Mouse (Mus musculus) MEL (cell line): ENCODE measurements at regions not wholly inside any gene's neighbourhood (a gene's known extent, or its start where the extent isn't known, plus 50 kb on each side); places are given as distances from the start of the nearest gene placed in this dataset.

Experiments used
- DNase-seq: peaks from one replicate; pipeline ENCODE4 v3.0.0; 2011; ENCODE audit warnings: low read depth, low spot score
- H3K27ac ChIP-seq: 2 replicates; pipeline ENCODE4 v1.5.1; 2012; ENCODE audit warnings: low read depth, mild to moderate bottlenecking, control low read depth, low read length, moderate library complexity; ENCODE audit not compliant: control insufficient read depth
- H3K27me3 ChIP-seq, 2 experiments: fragments of 150-350 bp in 1 of 2; sonication (generic) in 1 of 2; 2 replicates each; pipeline ENCODE4 v1.6.1; 2012; ENCODE audit warnings: low read length in 2 of 2, mild to moderate bottlenecking in 2 of 2, improper control_type of control experiment in 1 of 2, moderate library complexity in 1 of 2; ENCODE audit not compliant: insufficient read depth in 2 of 2, control insufficient read depth in 1 of 2
- H3K36me3 ChIP-seq, 2 experiments: 2 replicates each; pipeline ENCODE4 v1.6.1; 2012 to 2014; ENCODE audit warnings: low read length in 2 of 2, improper control_type of control experiment in 1 of 2, inconsistent platforms in 1 of 2, mild to moderate bottlenecking in 1 of 2; ENCODE audit not compliant: insufficient read depth in 2 of 2, control insufficient read depth in 1 of 2
- H3K4me1 ChIP-seq, 2 experiments: fragments of 150-350 bp in 1 of 2; sonication (generic) in 1 of 2; 2 replicates each; pipeline ENCODE4 v1.6.1; 2012; ENCODE audit warnings: low read length in 2 of 2, improper control_type of control experiment in 1 of 2, mild to moderate bottlenecking in 1 of 2; ENCODE audit not compliant: insufficient read depth in 2 of 2, control insufficient read depth in 1 of 2
- H3K4me3 ChIP-seq, 2 experiments: fragments of 150-350 bp in 1 of 2; sonication (generic) in 1 of 2; 2 replicates each; pipeline ENCODE4 v1.5.1; 2012; ENCODE audit warnings: low read depth in 2 of 2, low read length in 2 of 2, mild to moderate bottlenecking in 2 of 2, moderate library complexity in 2 of 2, control low read depth in 1 of 2, improper control_type of control experiment in 1 of 2; ENCODE audit not compliant: control insufficient read depth in 1 of 2, insufficient read depth in 1 of 2
- H3K79me2 ChIP-seq: 2 replicates; pipeline ENCODE4 v1.6.1; 2012; ENCODE audit warnings: mild to moderate bottlenecking, low read length, moderate library complexity; ENCODE audit not compliant: control insufficient read depth, poor library complexity, insufficient read depth
- H3K9ac ChIP-seq: 2 replicates; pipeline ENCODE4 v1.6.1; 2012; ENCODE audit warnings: low read depth, mild to moderate bottlenecking, control low read depth, low read length, moderate library complexity; ENCODE audit not compliant: control insufficient read depth, poor library complexity, severe bottlenecking
- H3K9me3 ChIP-seq: fragments of 150-350 bp; sonication (generic); replicated peaks from 2 replicates; pipeline ENCODE4 v1.6.1; 2012; ENCODE audit warnings: mild to moderate bottlenecking, low read length, improper control_type of control experiment, moderate library complexity; ENCODE audit not compliant: insufficient read depth
- BHLHE40 ChIP-seq: IDR thresholded peaks from 2 replicates; pipeline ENCODE4 v1.6.1; 2012; ENCODE audit warnings: low read depth, mild to moderate bottlenecking, inconsistent platforms, low read length, improper control_type of control experiment, borderline replicate concordance
- CHD2 ChIP-seq: IDR thresholded peaks from 2 replicates; pipeline ENCODE4 v1.6.1; 2011; ENCODE audit warnings: low read length, improper control_type of control experiment
- CTCF ChIP-seq, 3 experiments: IDR thresholded peaks in 2 of 3; conservative IDR thresholded peaks in 1 of 3; 2 replicates each; pipeline ENCODE4 v1.5.1; 2011 to 2012; ENCODE audit warnings: low read length in 3 of 3, low read depth in 2 of 3, mild to moderate bottlenecking in 2 of 3, improper control_type of control experiment in 1 of 3, inconsistent platforms in 1 of 3, mixed read lengths in 1 of 3, moderate library complexity in 1 of 3; ENCODE audit not compliant: control insufficient read depth in 1 of 3, insufficient read depth in 1 of 3, poor library complexity in 1 of 3, severe bottlenecking in 1 of 3
- ELF1 ChIP-seq: IDR thresholded peaks from 2 replicates; pipeline ENCODE4 v1.6.1; 2014; ENCODE audit warnings: low read depth, mild to moderate bottlenecking, inconsistent platforms, low read length, improper control_type of control experiment, moderate library complexity
- EP300 ChIP-seq, 2 experiments: IDR thresholded peaks; 2 replicates each; pipeline ENCODE4 v1.6.1; 2011; ENCODE audit warnings: improper control_type of control experiment in 2 of 2, low read length in 2 of 2, low read depth in 1 of 2, mild to moderate bottlenecking in 1 of 2
- HCFC1 ChIP-seq: IDR thresholded peaks from 2 replicates; pipeline ENCODE4 v1.6.1; 2012; ENCODE audit warnings: low read depth, mild to moderate bottlenecking, inconsistent platforms, low read length, improper control_type of control experiment, moderate library complexity
- JUND ChIP-seq: IDR thresholded peaks from 2 replicates; pipeline ENCODE4 v1.6.1; 2011; ENCODE audit warnings: low read depth, mild to moderate bottlenecking, improper control_type of control experiment, low read length
- KAT2A ChIP-seq: conservative IDR thresholded peaks from 2 replicates; pipeline ENCODE4 v1.6.1; 2012; ENCODE audit warnings: low read depth, low read length, improper control_type of control experiment, inconsistent platforms
- MAX ChIP-seq: IDR thresholded peaks from 2 replicates; pipeline ENCODE4 v1.6.1; 2011; ENCODE audit warnings: low read length, improper control_type of control experiment
- MEF2A ChIP-seq: IDR thresholded peaks from 2 replicates; pipeline ENCODE4 v1.6.1; 2014; ENCODE audit warnings: low read depth, mild to moderate bottlenecking, inconsistent platforms, low read length, improper control_type of control experiment; ENCODE audit not compliant: poor library complexity, insufficient replicate concordance, severe bottlenecking; ENCODE audit errors: extremely low read depth
- MYC ChIP-seq: IDR thresholded peaks from 2 replicates; pipeline ENCODE4 v1.6.1; 2011; ENCODE audit warnings: low read depth, mild to moderate bottlenecking, low read length, improper control_type of control experiment, moderate library complexity
- POLR2A ChIP-seq, 2 experiments: IDR thresholded peaks; 2 replicates each; pipeline ENCODE4 v1.6.1; 2011 to 2012; ENCODE audit warnings: low read length in 2 of 2, mild to moderate bottlenecking in 2 of 2, control low read depth in 1 of 2, improper control_type of control experiment in 1 of 2, low read depth in 1 of 2, moderate library complexity in 1 of 2; ENCODE audit not compliant: control insufficient read depth in 1 of 2, insufficient read depth in 1 of 2, poor library complexity in 1 of 2
- POLR2AphosphoS5 ChIP-seq: IDR thresholded peaks from 2 replicates; pipeline ENCODE4 v1.6.1; 2012; ENCODE audit warnings: low read depth, borderline replicate concordance, mild to moderate bottlenecking, inconsistent platforms, low read length, moderate library complexity, mixed read lengths
- SMC3 ChIP-seq: IDR thresholded peaks from 2 replicates; pipeline ENCODE4 v1.6.1; 2011; ENCODE audit warnings: low read depth, low read length, improper control_type of control experiment
- TBP ChIP-seq: IDR thresholded peaks from 2 replicates; pipeline ENCODE4 v1.8.0; 2011; ENCODE audit warnings: low read depth, low read length, improper control_type of control experiment
- TCF12 ChIP-seq: IDR thresholded peaks from 2 replicates; pipeline ENCODE4 v1.6.1; 2014; ENCODE audit warnings: low read depth, mild to moderate bottlenecking, inconsistent platforms, low read length, improper control_type of control experiment, moderate library complexity
- USF1 ChIP-seq: IDR thresholded peaks from 2 replicates; pipeline ENCODE4 v1.6.1; 2014; ENCODE audit warnings: low read depth, mild to moderate bottlenecking, inconsistent platforms, low read length, improper control_type of control experiment, moderate library complexity
- ZC3H11A ChIP-seq: IDR thresholded peaks from 2 replicates; pipeline ENCODE4 v1.6.1; 2012; ENCODE audit warnings: low read depth, mild to moderate bottlenecking, inconsistent platforms, low read length, improper control_type of control experiment
- ZKSCAN1 ChIP-seq: IDR thresholded peaks from 2 replicates; pipeline ENCODE4 v1.6.1; 2012; ENCODE audit warnings: low read depth, mild to moderate bottlenecking, inconsistent platforms, low read length, improper control_type of control experiment, moderate library complexity
- ZMIZ1 ChIP-seq: IDR thresholded peaks from 2 replicates; pipeline ENCODE4 v1.6.1; 2012; ENCODE audit warnings: low read depth, mild to moderate bottlenecking, inconsistent platforms, low read length, improper control_type of control experiment, moderate library complexity
- ZNF384 ChIP-seq: IDR thresholded peaks from 2 replicates; pipeline ENCODE4 v1.6.1; 2012; ENCODE audit warnings: low read depth, mild to moderate bottlenecking, inconsistent platforms, low read length, improper control_type of control experiment

DNA sequence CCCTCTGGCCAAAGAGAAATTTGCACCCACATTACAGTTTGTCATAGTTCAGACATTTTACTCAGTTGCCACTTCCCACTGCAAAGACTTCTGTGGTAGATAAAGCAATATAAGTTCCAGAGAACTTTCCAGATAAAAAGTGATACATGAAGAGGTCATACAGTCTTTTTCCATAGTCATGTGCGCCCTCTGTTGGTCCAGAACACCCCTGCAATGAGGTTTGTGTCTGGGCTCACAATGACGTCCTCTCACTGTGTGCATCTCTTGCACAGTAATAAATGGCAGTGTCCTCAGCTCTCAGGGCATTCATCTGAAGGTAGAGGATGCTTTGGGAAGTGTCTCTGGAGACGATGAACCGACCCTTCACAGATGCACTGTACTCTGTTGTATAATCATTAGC, 352.4 kb downstream of the Adam6a start:
- Histone ChIP-seq H3K36me3 (no peaks in the 10 kb centered on the region), H3K79me2 (no peaks in the 10 kb centered on the region), H3K9me3 (no peaks in the 10 kb centered on the region), H3K27ac (no peak overlapping the region)
- TF ChIP-seq MEF2A: no peak
- TF ChIP-seq ZNF384: no peak
- TF ChIP-seq HCFC1: no peak
- TF ChIP-seq POLR2AphosphoS5: no peak
- no peak for TF ChIP-seq CHD2
- peak; percentile 2 to 24 (median 7); a peak in 1 of 6 replicates for TF ChIP-seq CTCF (IDR thresholded peaks at IDR 0.05 in 2 of 3, conservative IDR thresholded peaks at IDR 0.05 in 1 of 3; ENCODE audit: control insufficient read depth in 1 of 3, insufficient read depth in 1 of 3, low read depth in 2 of 3, low read length in 3 of 3, poor library complexity in 1 of 3, severe bottlenecking in 1 of 3)
- TF ChIP-seq, all 39 proteins: peak for 1
- H3K4me1 ChIP-seq: no peaks in the 10 kb centered on the region
- no peak overlapping the region for H3K4me3 ChIP-seq
- no peak overlapping the region for H3K9ac ChIP-seq
- no peaks in the 10 kb centered on the region for H3K27me3 ChIP-seq
- peak; percentile 10 for DNase-seq

DNA sequence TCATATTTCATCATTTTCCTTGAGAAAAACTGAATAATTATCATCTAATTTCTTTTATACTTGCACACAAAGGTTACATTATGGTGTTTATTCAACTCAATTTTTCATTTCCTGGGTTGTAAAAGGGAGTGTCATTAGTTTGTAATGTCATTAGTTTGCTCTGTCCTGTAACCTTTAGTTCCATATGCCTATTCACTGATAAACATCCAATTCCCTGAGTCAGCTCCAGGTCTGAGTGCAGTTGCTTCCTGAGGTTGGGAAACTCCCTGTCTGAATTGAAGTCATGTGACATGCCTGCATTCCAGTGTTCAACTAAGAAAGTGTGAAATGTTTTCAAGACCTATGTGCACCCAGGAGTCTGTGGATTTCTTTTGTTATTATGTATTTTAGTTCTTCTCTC, 362.8 kb downstream of the Adam6a start:
- Histone ChIP-seq H3K9me3 (no peaks in the 10 kb centered on the region), H3K36me3 (no peaks in the 10 kb centered on the region), H3K4me1 (no peaks in the 10 kb centered on the region), H3K9ac (no peak overlapping the region), H3K4me3 (no peak overlapping the region), H3K27ac (no peak overlapping the region), H3K27me3 (no peaks in the 10 kb centered on the region), H3K79me2 (no peaks in the 10 kb centered on the region)
- DNase-seq: no peak
- TF ChIP-seq USF1 (no peak), JUND (no peak), KAT2A (no peak), POLR2A (IDR thresholded peaks at IDR 0.05; ENCODE audit: control insufficient read depth in 1 of 2, insufficient read depth in 1 of 2, low read depth in 1 of 2, low read length in 2 of 2, poor library complexity in 1 of 2) (no peak), SMC3 (no peak), ZNF384 (no peak), TCF12 (no peak), ZMIZ1 (no peak), ZC3H11A (no peak), MEF2A (no peak), EP300 (IDR thresholded peaks at IDR 0.05; ENCODE audit: low read depth in 1 of 2, low read length in 2 of 2) (no peak), ELF1 (no peak)

DNA sequence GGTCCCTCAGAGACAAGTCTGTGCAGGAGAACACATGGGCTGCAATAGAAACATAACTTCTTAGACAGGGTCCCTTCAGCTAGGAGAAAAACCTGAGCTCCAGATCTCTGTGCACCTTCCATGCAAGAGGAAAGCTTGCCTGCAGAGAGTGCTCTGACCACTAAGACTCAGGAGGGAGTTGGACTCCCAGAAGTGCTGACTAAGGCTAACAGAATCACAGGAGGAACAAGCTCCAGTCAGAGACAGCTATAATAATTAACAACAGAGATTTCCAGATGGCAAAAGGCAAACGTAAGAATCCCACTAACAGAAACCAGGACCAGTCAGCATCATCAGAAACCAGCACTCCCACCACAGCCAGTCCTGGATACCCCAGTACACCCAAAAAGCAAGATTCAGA, 364.0 kb downstream of the Adam6a start:
- Histone ChIP-seq H3K79me2 (no peaks in the 10 kb centered on the region), H3K36me3 (no peaks in the 10 kb centered on the region), H3K9ac (no peak overlapping the region), H3K4me3 (no peak overlapping the region), H3K27me3 (no peaks in the 10 kb centered on the region), H3K27ac (no peak overlapping the region), H3K9me3 (no peaks in the 10 kb centered on the region), H3K4me1 (no peaks in the 10 kb centered on the region)
- TF ChIP-seq ZKSCAN1: no peak
- TF ChIP-seq TBP: no peak
- TF ChIP-seq EP300 (IDR thresholded peaks at IDR 0.05; ENCODE audit: low read depth in 1 of 2, low read length in 2 of 2): no peak
- no peak for TF ChIP-seq BHLHE40
- TF ChIP-seq MYC: no peak
- no peak for TF ChIP-seq MAX
- DNase-seq: no peak
